Mouse (Mus musculus) forebrain, embryonic 15.5 days (tissue): ENCODE measurements around the gene Mtus2. TPM values are rescaled to one million over a fixed set of nuclear protein-coding genes. Genes with fewer than 3 reads are reported as not detected.
"Not testable (repeated sequence)": the region's sequence is repeated elsewhere in the genome, so short reads cannot be mapped to it uniquely, and the experiment has no call there.

Experiments
- ATAC-seq: fragments of 200-750 bp; cut with Nextera tagmentation; replicated peaks from 2 replicates; pipeline ENCODE4 v1.8.0; 2017; ENCODE audit warnings: mild to moderate bottlenecking, moderate TSS enrichment, moderate library complexity
- H3K27ac ChIP-seq: fragments of 300-500 bp; sonication (generic); replicated peaks from 2 replicates; pipeline ENCODE4 v1.5.1; 2015; ENCODE audit warnings: mild to moderate bottlenecking, inconsistent platforms
- H3K27me3 ChIP-seq: fragments of 300-500 bp; sonication (generic); 2 replicates; pipeline ENCODE4 v1.6.1; 2015; ENCODE audit warnings: inconsistent platforms
- H3K36me3 ChIP-seq: fragments of 300-500 bp; sonication (generic); 2 replicates; pipeline ENCODE4 v1.6.1; 2015; ENCODE audit warnings: mild to moderate bottlenecking, inconsistent platforms
- H3K4me1 ChIP-seq: fragments of 300-500 bp; sonication (generic); 2 replicates; pipeline ENCODE4 v1.6.1; 2015; ENCODE audit warnings: inconsistent platforms
- H3K4me2 ChIP-seq: fragments of 300-500 bp; sonication (generic); replicated peaks from 2 replicates; pipeline ENCODE4 v1.6.1; 2015; ENCODE audit warnings: mild to moderate bottlenecking, inconsistent platforms
- H3K4me3 ChIP-seq: fragments of 300-500 bp; sonication (generic); 2 replicates; pipeline ENCODE4 v1.5.1; 2015; ENCODE audit warnings: mild to moderate bottlenecking, inconsistent platforms
- H3K9ac ChIP-seq: fragments of 300-500 bp; sonication (generic); replicated peaks from 2 replicates; pipeline ENCODE4 v1.6.1; 2015; ENCODE audit warnings: mild to moderate bottlenecking, inconsistent platforms
- H3K9me3 ChIP-seq: fragments of 300-500 bp; sonication (generic); 2 replicates; pipeline ENCODE4 v1.6.1; 2016; ENCODE audit warnings: inconsistent platforms
- WGBS: fragments of 180-500 bp; shearing (Covaris S2); methylation state at CpG from one replicate; pipeline ENCODE4 v1.1.7; 2015; ENCODE audit warnings: mixed read lengths; 5-methylcytosine and 5-hydroxymethylcytosine counted together
- polyA plus RNA-seq: library from polyadenylated mRNA; unstranded; fragments of >200 nt; fragmentation: Nextera tagmentation; extraction: Ambion mirVana; gene quantifications from 2 replicates; pipeline ENCODE4 v1.2.1, GENCODE M21; 2015

The Mtus2 gene
- polyA plus RNA-seq, 1 experiment from 2014 or later: 20.0 TPM

DNA sequence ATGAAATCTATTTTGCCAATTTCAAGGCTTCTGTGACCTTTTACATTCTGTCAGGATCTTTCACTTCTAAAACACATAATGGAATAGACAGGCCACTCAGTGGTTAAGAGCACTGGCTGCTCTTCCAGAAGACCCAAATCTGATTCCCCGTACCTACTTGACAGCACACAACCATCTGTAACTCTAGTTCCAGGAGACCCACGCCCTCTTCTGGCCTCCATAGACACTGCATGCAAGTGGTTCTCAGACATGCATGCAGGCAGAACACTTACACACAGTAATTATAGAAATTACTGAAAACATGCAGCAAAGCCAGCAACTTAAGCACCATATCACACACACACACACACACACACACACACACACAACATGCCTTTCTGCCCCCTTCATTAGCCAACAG, 355.3 kb downstream of the Mtus2 start:
- no peak for ATAC-seq
- Histone ChIP-seq H3K4me2 (no peak overlapping the region), H3K27ac (no peak overlapping the region), H3K9me3 (no peaks in the 10 kb centered on the region), H3K4me3 (no peak overlapping the region), H3K9ac (no peak overlapping the region), H3K4me1 (no peaks in the 10 kb centered on the region), H3K36me3 (no peaks in the 10 kb centered on the region), H3K27me3 (no peaks in the 10 kb centered on the region)
- 65% methylated on average over 2 of the region's 2 CpGs for WGBS

DNA sequence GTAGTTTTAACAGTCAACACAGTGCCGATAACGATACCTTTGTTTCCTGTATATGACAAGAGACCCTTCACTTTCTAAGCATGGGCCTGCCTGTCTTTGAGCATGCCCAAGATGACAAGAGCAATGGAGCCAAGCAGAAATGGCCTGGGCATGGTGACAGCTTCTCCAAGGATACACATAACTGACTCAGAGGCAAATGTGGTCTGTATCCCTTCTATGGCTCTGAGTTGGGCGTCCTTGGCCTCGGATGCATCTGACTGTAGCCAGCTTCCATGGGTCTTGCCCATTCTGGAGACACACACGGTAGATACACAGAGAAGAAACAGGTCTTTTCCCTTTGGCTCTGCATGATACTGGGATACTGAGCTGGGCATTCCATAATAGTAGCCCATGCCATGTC, 357.8 kb downstream of the Mtus2 start:
- no peak for ATAC-seq
- 95% methylated on average over 5 of the region's 5 CpGs for WGBS
- Histone ChIP-seq H3K9ac (no peak overlapping the region), H3K4me3 (no peak overlapping the region), H3K27me3 (no peaks in the 10 kb centered on the region), H3K36me3 (no peaks in the 10 kb centered on the region), H3K4me2 (no peak overlapping the region), H3K27ac (no peak overlapping the region), H3K9me3 (no peaks in the 10 kb centered on the region), H3K4me1 (no peaks in the 10 kb centered on the region)

DNA sequence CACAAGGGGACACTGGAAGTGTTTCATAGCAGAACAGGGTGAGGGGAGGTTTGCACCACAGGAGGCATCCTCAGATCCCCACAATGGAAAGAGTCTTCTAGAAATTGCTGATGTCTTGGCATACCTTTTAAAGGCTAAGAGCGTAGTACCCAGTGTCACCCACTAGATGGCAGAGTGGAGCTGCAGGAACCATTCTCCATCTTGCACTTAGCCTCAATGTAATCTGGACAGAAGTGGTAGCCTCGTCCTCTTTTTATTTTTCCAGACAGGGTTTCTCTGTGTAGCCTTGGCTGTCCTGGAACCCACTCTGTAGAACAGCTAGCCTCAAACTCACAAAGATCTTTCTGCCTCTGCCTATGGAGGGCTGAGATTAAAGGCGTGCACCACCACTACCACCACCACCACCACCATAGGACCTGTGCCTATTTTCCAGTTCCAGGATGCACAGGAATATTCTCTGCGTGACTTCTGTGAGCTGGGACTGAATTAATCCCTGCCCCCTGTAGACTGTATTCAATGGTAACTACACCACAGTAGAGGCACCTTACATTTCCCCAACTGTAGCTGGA, 368.3 kb downstream of the Mtus2 start:
- Histone ChIP-seq H3K4me2 (no peak overlapping the region), H3K9ac (no peak overlapping the region), H3K27ac (no peak overlapping the region), H3K36me3 (no peaks in the 10 kb centered on the region), H3K4me1 (no peaks in the 10 kb centered on the region), H3K9me3 (no peaks in the 10 kb centered on the region), H3K4me3 (no peak overlapping the region), H3K27me3 (no peaks in the 10 kb centered on the region)
- peak; percentile 43; the same call in 1 of the 2 replicates for ATAC-seq
- 51% methylated on average over 4 of the region's 4 CpGs for WGBS

DNA sequence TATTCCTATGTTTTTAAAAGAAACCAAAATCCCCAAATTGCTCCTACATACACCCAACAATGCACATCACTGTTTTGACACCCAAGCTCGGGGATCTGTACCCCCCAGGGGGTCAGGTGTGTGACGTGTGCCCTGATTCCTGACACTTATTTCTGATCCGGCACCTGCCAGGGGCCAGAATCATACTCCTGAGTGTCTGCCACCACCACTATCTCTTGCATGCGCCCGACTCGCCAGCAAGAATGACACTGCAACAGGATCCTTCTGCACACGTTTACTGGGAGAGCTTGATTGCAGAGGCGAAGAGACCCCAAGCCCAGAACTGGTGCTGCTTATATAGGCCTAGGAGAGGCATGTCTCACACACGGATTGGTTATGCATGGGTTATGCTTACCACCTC, 369.2 kb downstream of the Mtus2 start:
- not testable (repeated sequence) for ATAC-seq, H3K27ac ChIP-seq, H3K4me1 ChIP-seq, H3K27me3 ChIP-seq, H3K9me3 ChIP-seq, H3K9ac ChIP-seq, H3K4me3 ChIP-seq, H3K36me3 ChIP-seq, H3K4me2 ChIP-seq
- WGBS: 93% methylated on average over 9 of the region's 9 CpGs

DNA sequence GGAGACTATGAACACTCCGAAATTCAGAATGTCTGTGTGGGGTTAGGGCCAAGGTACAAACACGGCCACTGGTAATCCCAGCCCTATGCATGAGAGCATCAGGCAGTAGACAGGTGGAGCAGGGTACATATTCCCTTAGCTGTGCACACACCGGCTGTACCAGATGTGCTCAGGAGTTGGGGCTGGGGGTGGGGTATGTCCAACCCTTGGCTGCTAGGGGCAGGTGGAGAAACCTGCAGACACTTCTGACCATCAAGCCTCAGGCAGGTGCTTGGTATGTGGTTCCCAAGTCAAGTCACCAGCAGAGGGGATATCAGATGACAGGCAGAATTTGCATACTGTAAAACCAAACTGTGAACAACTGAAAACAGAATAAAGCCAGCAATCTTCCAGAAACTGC, 371.9 kb downstream of the Mtus2 start:
- Histone ChIP-seq H3K27me3 (no peaks in the 10 kb centered on the region), H3K9ac (no peak overlapping the region), H3K9me3 (no peaks in the 10 kb centered on the region), H3K4me1 (no peaks in the 10 kb centered on the region), H3K4me2 (no peak overlapping the region), H3K4me3 (no peak overlapping the region), H3K36me3 (0 out of 2 replicates have a peak, but pooled peaks cover 5% of the 10 kb centered on the region), H3K27ac (no peak overlapping the region)
- ATAC-seq: no peak
- WGBS: 95% methylated on average over 3 of the region's 3 CpGs

DNA sequence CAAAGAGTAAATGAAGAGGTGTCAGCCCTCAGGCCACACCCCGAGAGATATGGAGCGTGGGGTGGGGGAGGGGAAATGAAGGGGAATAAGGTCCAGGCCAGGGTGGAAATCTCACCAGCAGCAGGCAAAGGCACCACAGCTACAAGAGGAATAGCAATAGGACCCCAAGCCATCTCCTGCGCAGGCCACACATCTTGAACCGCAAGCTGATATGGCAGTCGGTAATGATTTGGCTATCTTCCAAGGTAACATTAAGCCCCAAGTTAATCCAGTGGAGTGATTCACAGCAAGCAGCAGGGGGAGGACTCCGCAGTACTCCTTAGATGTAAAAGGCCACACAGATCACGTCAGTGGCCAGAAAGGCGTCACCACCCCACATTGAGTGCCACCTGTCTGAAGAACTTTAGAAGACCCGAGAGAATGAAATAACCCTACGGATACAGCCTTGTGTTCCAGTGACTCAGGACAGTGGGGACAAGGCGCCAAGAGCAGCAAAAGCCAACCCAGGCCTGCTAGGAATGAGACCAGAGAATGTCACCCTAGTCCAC, 374.2 kb downstream of the Mtus2 start:
- ATAC-seq: no peak
- H3K27ac ChIP-seq: no peak overlapping the region
- H3K27me3 ChIP-seq: no peaks in the 10 kb centered on the region
- H3K4me3 ChIP-seq: no peak overlapping the region
- no peaks in the 10 kb centered on the region for H3K9me3 ChIP-seq
- no peak overlapping the region for H3K4me2 ChIP-seq
- 66% methylated on average over 11 of the region's 11 CpGs for WGBS
- no peak overlapping the region for H3K9ac ChIP-seq
- H3K36me3 ChIP-seq: peaks cover 8% of the 10 kb centered on the region; the same call in 1 of the 2 replicates
- H3K4me1 ChIP-seq: no peaks in the 10 kb centered on the region

DNA sequence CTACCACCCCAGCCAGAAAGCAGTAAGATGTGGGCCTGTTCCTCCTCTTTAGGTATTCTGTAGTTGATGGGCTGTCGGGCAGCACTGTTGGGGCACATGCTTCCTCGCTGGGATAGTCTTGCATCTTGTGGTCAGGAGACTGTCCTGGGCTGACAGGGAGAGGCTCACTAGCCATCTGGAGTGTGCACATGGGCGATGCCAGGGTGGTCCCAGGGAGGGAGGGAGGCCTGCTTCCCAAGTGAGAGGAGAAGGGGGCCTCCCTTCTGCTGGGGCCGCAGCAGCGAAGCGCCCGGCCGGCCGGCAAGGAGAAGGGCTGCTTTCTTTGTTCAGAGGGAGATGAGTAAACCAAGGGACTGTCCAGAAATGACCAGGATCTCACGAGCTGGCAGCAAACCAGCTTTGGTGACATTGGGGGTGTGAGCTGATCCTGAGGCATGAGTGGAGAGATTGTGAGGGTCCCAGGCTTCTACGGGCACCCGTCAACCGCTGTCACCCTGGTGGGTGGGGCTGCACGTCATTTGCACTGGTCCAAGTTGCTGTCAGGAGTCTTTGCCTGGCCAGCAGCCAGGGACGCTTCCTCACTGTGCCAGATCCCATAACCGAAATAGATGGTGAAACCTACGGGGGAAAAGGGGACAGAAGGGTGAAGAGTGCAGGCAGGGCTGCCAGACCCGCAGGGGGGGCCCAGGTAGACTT, 375.0 kb downstream of the Mtus2 start:
- no peaks in the 10 kb centered on the region for H3K4me1 ChIP-seq
- H3K4me3 ChIP-seq: no peak overlapping the region
- whole genome bisulfite sequencing: 81% methylated on average over 18 of the region's 18 CpGs
- H3K27ac ChIP-seq: no peak overlapping the region
- no peak overlapping the region for H3K4me2 ChIP-seq
- H3K9ac ChIP-seq: no peak overlapping the region
- H3K36me3 ChIP-seq: peaks cover 8% of the 10 kb centered on the region; the same call in 1 of the 2 replicates
- no peaks in the 10 kb centered on the region for H3K9me3 ChIP-seq
- H3K27me3 ChIP-seq: no peaks in the 10 kb centered on the region
- ATAC-seq: peak; percentile 34

DNA sequence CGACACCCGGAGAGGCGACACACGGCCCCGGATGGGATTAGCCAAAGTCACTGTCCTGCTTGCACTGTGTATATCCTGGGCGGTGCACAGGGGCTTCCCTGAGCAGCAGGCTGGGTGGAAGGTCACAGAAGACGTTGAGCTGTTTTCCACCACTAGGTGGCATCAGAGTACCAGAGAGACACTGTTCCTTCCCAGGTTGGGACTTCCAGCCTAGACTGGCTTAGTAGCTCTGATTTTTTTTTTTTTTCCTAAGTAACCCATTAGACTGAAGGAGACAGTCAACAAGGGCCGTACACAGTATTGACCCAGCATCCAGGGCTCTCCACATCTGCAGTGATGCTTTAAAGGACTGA, 375.5 kb downstream of the Mtus2 start:
- no peaks in the 10 kb centered on the region for H3K27me3 ChIP-seq
- ATAC-seq: peak; percentile 77
- whole genome bisulfite sequencing: 27% methylated on average over 8 of the region's 8 CpGs

DNA sequence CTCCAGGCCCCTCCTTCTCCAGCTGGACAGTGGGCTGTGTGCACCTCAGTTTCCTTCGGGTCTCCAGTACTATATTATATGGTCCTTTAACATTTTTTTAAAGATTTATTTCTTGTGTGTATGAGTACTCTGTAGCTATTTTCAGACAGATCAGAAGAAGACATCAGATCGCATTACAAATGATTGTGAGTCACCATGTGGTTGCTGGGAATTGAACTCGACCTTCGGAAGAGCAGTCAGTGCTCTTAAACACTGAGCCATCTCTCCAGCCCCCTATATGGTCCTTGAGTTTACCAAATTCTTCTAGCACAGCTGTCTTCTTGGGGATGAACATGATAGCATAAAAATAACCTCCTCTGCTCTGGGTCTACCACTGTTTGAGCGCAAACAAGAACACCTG, 382.0 kb downstream of the Mtus2 start:
- Histone ChIP-seq H3K9ac (no peak overlapping the region), H3K4me3 (no peak overlapping the region), H3K4me2 (no peak overlapping the region), H3K27me3 (no peaks in the 10 kb centered on the region), H3K36me3 (peaks cover 3% of the 10 kb centered on the region; the same call in 1 of the 2 replicates), H3K27ac (no peak overlapping the region), H3K9me3 (no peaks in the 10 kb centered on the region), H3K4me1 (peaks cover 9% of the 10 kb centered on the region)
- ATAC-seq: no peak
- 90% methylated on average over 5 of the region's 5 CpGs for WGBS

More for the DNA sequence above, 375.5 kb downstream of the Mtus2 start:
- Histone ChIP-seq H3K9me3 (no peaks in the 10 kb centered on the region), H3K36me3 (peaks cover 8% of the 10 kb centered on the region; the same call in 1 of the 2 replicates), H3K4me2 (no peak overlapping the region), H3K4me3 (no peak overlapping the region), H3K9ac (no peak overlapping the region), H3K27ac (no peak overlapping the region), H3K4me1 (no peaks in the 10 kb centered on the region)

DNA sequence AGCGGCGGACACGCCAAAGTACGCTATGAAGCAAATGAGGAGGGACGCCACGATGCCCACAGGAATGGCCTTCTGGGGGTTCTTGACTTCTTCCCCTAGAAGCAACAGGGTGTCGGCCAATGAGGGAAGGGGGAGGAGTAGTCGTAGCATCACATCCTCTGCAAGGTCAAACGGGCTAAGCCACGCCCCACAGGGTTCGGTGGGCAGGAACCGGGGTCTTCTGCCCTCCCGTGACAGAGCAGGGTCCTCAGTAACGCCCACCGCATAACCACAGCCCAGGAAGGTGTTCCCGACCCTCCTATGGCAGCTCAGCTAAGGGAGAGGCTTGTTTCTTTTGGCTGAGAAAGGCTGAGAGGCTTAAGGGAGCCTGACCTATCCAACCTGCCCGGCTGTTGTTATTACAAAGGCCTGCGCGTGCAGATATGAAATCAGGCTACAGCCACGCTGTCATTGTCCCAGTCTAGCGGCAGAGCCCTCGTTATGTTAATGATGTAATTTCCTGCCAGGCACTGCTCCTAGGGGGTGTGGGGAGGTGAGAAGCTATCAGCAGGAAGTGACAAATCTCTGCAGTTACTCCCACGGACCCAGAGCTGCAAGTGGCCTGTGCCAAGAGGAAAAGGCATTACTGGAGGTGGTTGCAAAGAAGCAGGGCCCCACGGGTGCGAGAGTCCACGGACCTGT, 385.1 kb downstream of the Mtus2 start:
- H3K9ac ChIP-seq: no peak overlapping the region; the same call in 1 of the 2 replicates
- peaks cover 9% of the 10 kb centered on the region for H3K4me1 ChIP-seq
- H3K9me3 ChIP-seq: no peaks in the 10 kb centered on the region
- no peaks in the 10 kb centered on the region for H3K27me3 ChIP-seq
- peak; percentile 75 for ATAC-seq
- H3K27ac ChIP-seq: no peak overlapping the region
- peak overlapping the region; percentile 17; the same call in 1 of the 2 replicates for H3K4me3 ChIP-seq
- WGBS: 45% methylated on average over 26 of the region's 26 CpGs
- peaks cover 3% of the 10 kb centered on the region; the same call in 1 of the 2 replicates for H3K36me3 ChIP-seq
- peak overlapping the region; percentile 34 for H3K4me2 ChIP-seq

DNA sequence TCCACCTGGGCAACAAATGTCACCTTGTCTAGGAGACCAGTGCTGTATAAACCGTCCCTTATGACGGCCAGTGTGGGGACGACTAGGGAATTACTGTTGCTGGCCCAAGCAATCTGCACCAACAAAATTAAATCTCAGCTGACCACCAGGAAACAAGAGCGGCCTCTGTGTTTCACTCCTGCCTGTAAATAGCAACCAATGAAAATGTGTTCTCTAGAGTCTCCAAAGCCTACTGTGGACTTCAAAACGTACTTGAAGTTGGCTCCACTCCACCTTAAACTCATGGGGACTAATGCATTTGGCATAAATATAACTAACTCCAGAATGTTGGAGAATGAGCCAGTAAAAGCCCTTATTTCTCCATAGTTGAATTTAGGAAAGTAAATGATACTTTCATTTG, 387.3 kb downstream of the Mtus2 start:
- Histone ChIP-seq H3K27ac (no peak overlapping the region), H3K36me3 (peaks cover 3% of the 10 kb centered on the region; the same call in 1 of the 2 replicates), H3K9me3 (no peaks in the 10 kb centered on the region), H3K27me3 (no peaks in the 10 kb centered on the region), H3K4me1 (peaks cover 9% of the 10 kb centered on the region), H3K4me3 (no peak overlapping the region), H3K9ac (no peak overlapping the region), H3K4me2 (no peak overlapping the region)
- WGBS: 86% methylated on average over 5 of the region's 5 CpGs
- no peak for ATAC-seq

DNA sequence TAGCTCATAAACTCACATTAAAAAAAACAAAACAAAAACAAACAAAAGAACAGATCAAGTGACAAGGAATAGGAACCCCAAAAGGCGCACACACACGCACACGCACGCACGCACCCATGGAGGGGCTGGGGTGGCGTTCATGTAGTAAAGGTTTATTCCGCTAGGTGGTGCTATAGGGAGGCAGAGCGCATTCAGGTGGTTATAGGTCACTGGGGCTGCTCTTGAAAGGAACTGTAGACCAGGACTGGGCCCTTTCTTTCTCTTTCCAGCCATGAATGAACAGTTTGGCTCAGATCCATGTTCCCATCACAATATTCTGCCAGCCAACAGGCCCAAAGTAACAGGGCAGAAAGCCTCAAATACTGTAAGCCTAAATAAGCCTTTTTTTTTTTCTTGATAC, 389.4 kb downstream of the Mtus2 start:
- Histone ChIP-seq H3K36me3 (0 out of 2 replicates have a peak, but pooled peaks cover 3% of the 10 kb centered on the region), H3K27ac (no peak overlapping the region), H3K9me3 (no peaks in the 10 kb centered on the region), H3K4me3 (no peak overlapping the region), H3K4me1 (peaks cover 12% of the 10 kb centered on the region), H3K4me2 (no peak overlapping the region), H3K27me3 (no peaks in the 10 kb centered on the region), H3K9ac (no peak overlapping the region)
- ATAC-seq: no peak
- WGBS: 79% methylated on average over 8 of the region's 8 CpGs
